Mouse (Mus musculus) left cerebral cortex, adult 18-20 months (tissue): ENCODE measurements around the gene Lztr1. TPM values are rescaled to one million over a fixed set of nuclear protein-coding genes. Genes with fewer than 3 reads are reported as not detected.
A peak's percentile ranks its signal among the peaks of the same experiment; 100 is the strongest.
"Not testable (repeated sequence)": the region's sequence is repeated elsewhere in the genome, so short reads cannot be mapped to it uniquely, and the experiment has no call there.

Experiments used
- DNase-seq, 2 experiments: peaks; one replicate each; pipeline ENCODE4 v3.0.0; 2021 to 2022; ENCODE audit warnings: low spot score in 2 of 2, mixed read lengths in 1 of 2
- total RNA-seq, 2 experiments: library from RNA; stranded (reverse); gene quantifications; 2 replicates each; pipeline ENCODE4 v1.2.3; 2021

Gene Lztr1
- total RNA-seq, 2 experiments from 2014 or later: 161 to 171 TPM

- DNase-seq: peak in 1 of 2 experiments; percentile 26
Measured at GRCm38 (mm10) chr16:17502681-17503080, 5.8 kb upstream of the Lztr1 start.

GRCm38 (mm10) chr16:17507018-17507552 lies 1.4 kb upstream of the Lztr1 start:
- no peak for DNase-seq

DNA sequence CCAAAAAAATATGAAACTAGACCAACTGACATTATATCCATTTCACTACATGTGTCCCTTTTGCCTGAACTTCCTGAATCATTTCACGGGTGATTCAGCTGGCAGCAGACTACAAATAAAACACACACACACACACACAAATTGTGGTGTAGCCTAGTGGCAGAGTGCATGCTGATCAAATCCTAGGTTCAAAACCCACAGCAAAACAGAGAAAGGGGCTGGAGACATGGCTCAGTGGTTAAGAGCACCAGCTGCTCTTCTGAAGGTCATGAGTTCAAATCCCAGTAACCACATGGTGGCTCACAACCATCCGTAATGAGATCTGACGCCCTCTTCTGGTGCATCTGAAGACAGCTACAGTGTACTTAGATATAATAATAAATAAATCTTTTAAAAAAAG lies 457 bp upstream of the Lztr1 start:
- DNase-seq: not testable (repeated sequence)

DNA sequence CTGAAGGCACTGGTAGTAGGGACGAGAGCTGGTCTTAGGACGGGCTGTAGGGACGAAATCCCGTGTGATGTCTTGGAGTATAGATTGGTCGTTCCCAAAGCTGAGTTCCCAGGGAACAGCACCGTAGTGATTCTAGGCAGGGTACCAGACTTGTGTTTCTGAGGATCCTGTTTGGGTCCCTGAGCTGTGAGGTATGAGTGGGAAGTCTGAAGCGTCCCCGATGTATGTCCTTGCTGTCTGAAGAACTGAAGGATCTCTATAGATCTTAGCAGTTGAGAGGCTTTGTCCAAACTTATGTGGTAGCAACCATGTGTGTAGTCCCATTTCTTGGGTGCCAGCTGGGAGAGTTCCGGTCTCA lies 731 bp downstream of the Lztr1 start:
- DNase-seq: no peak

GRCm38 (mm10) chr16:17510143-17510542 lies 1.7 kb downstream of the Lztr1 start:
- DNase-seq: no peak

DNA sequence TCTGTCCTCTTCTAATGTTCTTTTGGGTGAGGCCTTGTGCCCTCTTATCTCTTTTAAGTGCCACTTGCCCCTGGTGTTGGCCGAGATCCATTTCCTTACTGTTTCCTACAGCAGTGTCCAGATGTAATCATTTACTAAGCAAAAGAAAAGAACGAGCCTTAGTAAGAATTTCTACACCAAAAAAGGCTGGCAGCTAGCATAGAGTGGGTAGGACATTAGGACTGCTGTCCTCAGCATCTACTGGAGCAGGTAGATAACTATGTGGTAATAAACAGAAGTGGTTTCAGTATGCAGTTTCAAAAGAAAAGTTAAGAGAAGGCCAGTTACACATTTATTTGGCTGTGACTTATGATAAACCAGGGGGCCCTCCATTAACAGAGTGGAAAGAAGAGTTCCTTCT lies 2.2 kb downstream of the Lztr1 start:
- DNase-seq: no peak

GRCm38 (mm10) chr16:17511431-17511830 lies 2.9 kb downstream of the Lztr1 start:
- DNase-seq: no peak

GRCm38 (mm10) chr16:17518910-17519309 lies 10.4 kb downstream of the Lztr1 start:
- no peak for DNase-seq

DNA sequence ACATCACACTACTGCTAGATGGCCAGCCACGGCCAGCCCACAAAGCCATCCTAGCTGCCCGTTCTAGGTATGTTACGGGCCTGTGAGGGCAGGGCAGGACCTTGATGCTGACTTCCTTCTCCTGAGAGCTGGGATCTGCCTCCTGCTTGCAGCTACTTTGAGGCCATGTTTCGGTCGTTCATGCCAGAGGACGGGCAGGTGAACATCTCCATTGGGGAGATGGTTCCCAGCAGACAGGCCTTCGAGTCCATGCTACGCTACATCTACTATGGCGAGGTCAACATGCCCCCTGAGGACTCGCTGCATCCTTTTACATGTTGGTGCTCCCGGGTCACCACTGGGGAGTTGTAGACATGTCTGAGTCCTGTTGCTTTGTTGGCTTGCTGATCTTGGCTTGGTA lies 15.7 kb downstream of the Lztr1 start:
- no peak for DNase-seq

- no peak for DNase-seq
Measured at GRCm38 (mm10) chr16:17525524-17525923, 17.0 kb downstream of the Lztr1 start.

DNA sequence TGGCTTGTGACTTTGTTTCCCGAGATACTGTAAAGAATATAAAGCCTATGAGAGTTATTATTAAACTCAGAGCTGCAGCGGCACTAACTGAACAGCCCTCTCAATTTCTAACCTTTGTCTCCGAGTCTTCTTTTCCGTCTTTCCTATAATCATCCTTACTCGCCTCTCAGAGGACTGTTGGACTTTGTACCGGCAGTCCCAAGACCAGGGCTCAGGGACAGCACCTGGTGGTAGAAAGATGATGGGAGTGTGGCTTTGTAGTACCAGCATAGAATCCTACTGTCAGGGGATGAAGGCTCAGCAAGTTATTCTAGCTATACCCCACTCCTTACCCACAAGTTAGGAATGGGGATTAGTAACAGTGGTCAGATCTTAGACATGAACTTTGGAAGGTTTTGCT lies 17.7 kb downstream of the Lztr1 start:
- DNase-seq: no peak

- DNase-seq: no peak
Measured at GRCm38 (mm10) chr16:17527606-17528005, 19.1 kb downstream of the Lztr1 start.

DNA sequence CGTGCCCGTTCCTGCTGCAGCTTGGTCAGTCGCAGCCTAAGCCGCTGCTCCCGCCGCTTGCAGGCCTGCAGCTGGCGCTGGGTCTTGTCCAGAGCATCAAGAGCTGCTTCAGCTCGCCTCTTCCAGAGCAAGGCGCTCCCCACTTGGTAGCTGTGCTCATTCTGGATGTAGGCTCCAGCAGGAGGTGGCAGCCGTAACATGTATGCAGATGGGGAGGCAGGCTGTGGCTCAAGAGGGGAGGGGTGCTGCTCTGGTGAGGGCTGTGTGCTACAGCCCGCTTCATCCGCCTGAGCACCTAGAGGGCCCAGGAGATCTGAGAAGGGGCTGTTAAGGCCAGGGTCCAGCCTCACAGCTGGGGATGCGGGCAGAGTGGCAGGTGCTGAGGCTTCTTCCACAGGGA lies 19.8 kb downstream of the Lztr1 start:
- no peak for DNase-seq

DNA sequence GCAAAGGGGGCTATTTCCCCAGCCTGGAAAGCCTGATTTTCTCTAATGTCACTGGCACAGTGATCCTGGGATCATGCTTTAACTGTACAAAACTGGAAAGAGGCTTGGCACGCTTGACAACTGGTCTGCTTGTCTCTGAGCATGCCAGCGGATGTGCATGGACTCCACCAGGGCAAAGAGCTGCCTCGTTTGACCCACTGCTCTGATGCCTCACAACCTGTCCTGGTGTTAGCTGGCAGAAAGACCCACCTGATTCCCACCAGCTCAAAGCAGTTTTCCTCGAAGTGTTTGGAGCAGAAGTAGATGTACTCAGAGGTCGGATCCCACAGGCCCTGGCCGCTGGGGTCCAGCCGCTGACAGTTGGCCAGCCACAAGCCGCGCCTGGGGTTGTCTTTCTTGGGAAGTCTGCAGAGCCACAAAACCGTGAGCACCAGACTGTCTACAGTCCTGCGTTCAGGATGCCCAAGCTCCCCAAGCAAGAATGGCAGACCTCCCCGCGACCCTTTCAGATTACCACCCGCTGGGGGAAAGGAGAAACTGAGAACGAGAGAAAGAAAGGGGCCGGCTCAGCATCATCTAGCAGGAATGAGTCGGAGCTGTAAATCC lies 21.6 kb downstream of the Lztr1 start:
- DNase-seq: no peak

DNA sequence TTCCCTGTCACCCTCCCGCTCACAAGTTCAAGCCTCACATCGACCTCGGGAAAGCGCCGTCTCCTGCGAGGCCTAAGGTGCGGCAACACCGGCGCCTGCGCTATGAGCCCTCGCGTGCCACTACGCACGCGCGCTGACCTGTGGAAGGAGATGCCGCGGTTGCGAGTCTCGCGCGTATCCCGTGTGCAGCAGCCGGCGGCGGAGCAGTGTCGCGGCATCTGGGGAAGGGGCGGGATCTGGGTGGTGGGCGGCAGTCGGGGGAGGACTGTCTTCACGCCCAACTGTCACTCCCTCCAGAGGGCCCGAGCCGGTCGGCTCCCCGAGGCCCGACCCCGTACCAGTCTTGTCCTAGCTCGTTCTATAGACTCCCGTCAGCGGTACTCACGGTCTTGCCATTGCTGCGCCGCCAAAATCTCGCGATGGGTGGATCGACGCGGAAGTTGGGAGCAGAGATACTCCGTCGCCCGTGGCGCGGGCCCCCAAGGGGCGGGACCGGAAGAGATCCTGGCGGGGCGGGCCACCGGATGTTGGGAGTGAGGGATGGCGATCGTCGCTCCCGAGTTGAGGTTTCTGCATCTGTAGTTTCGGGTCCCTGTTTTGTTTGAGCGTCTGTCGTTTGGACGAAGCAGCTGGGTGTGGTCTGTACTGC lies 22.3 kb downstream of the Lztr1 start, which contains the start of gene Thap7:
TSS of gene Thap7 (minus strand) at position 497 of the 649 bp plus-strand sequence.
- peak; percentile 95 to 96 for DNase-seq

DNA sequence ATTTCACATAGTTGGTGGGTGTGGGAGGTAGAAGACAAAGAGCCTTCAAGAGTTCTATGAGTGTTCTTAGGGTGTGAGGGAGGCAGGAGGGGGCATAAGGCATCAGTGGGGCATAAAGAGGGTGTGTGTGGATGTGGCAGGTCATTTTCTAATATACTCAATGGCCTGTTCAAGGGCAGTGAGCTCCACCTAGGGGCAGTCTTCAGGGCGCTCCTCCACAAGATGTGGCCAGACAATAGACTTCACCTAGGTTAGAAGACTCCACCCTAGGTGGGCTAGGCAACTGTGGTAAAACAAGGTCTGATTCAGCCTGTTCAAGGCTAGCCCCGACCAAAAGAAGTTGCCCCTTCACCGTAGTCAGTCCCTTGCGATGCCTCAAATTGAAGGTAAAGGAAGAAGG lies 23.8 kb downstream of the Lztr1 start:
- DNase-seq: no peak

- DNase-seq: no peak
Measured at GRCm38 (mm10) chr16:17532676-17533329, 24.3 kb downstream of the Lztr1 start.

DNA sequence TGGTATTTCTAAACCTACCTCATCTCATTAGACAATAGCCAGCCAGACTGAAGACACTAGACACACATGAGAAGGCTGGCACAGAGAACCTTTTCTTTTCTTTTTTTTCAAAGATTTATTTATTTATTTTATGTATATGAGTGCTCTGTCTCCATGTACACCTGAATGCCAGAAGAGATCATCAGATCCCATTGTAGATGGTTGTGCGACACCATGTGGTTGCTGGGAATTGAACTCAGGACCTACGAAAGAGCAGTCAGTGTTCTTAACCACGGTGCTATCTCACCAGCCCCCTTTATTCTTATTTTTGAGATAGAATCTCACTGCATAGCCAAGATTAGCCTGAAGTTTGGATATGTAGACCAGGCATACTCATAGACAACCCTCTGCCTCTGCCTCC lies 28.1 kb downstream of the Lztr1 start:
- DNase-seq: no peak

- DNase-seq: no peak
Measured at GRCm38 (mm10) chr16:17542632-17543031, 34.1 kb downstream of the Lztr1 start.

DNA sequence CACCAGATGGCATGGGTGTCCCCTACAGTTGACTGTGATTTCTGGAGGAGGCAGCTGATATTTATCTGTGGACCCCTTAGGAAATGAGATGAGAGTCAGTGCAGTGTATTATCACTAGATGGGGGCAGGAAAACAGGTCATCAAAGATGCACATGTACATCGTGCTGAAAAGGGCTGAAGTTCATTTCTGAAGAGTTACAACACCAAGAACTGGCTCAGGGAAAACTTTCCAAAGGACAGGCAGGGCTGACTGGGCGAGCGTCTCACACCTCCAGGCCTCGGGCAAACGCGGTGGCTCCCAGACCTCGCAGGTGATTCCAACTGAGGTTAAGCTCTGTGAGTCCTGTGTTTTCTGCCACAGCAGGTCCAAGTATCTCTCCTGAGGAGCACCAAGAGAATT lies 44.3 kb downstream of the Lztr1 start:
- no peak for DNase-seq

DNA sequence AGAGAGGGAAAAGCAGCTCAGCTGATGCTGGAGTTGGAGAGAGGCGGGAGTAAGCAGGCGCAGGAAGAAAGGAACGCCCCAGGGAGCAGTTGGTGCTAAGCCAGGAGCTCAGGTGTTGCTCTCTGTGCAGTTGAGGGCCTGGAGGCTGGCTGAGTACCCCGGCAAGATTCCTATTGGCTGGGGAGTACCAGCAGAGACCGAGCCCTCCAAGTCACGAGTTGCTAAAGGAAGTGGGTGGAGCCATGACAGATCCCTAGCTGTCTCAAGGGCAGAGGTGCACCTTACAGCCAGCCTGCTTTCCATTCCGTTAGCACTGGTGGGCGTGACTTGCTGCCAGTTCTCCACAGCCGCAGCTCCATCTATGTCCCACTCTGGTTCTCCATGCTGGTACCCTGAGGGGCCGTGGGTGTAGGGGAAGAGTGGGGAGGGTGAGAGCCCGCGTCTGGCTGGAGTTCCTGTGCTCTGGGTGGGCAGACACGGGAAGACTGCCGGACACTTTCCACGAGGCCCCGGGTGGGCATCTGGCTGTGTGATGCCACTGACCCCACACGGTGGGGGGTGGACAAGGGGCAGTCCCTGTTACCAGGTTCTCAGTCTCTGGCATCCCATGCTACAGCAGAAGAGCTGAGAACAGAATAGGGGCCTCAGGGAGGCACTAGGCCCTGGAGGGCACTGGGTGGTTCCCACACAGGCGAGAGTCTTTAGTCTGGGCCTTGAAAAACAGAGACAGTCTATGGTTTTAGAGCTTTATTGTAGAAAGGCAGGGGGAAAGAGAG lies 45.6 kb downstream of the Lztr1 start:
- DNase-seq: no peak

DNA sequence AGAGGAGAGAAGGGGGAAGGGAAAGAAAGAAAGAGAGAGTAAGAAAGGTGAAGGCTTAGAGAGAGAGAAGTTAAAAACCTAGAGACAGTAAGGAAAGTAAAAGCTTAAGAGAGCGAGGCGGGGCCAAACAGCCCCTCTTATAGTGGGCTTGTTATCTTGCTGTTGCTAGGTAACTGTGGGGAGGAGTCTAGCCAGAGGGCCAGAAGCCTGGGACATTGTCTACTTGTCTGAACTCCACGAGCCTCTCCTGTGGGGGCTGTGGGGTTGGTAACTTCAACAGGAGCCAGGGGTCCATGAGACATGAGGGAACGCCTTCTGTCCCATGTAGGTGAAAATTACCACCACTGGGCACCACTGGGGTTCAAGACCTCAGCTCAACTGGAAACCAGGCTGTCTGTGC lies 46.2 kb downstream of the Lztr1 start:
- DNase-seq: not testable (repeated sequence)
